Mouse (Mus musculus): ENCODE data around the gene Nppb. TPM values are rescaled to one million over a fixed set of nuclear protein-coding genes. Genes with fewer than 3 reads are reported as not detected.

Gene Nppb
- total and polyA plus RNA-seq, 3 experiments: not detected

DNA sequence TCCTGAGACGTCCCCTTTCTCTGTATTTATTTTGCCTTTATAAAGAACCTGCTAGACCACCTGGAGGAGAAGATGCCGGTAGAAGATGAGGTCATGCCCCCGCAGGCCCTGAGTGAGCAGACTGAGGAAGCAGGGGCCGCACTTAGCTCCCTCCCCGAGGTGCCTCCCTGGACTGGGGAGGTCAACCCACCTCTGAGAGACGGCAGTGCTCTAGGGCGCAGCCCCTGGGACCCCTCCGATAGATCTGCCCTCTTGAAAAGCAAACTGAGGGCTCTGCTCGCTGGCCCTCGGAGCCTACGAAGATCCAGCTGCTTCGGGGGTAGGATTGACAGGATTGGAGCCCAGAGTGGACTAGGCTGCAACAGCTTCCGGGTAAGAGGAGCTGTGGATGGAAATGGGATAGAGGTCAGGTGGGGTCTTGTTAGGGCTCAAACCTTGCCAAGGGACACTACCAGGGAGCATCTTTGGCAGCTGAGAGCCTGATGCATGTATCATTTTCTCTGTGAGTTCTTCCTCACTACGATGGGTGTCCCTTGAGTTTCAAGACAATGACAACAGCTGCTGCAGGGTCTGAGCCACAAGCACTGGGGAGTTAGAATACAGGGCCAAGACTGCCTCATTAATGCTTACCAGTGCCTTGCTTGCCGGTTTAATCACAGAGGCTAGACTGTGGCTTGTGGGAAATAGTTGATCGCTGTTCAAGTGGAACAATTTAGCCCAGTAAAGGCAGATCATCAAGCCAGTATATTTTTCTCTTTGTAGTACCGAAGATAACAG is 15.6 kb downstream of the Nppb start:
- Histone ChIP-seq H3K27ac (ENCODE audit: control insufficient read depth, low read depth, low read length) (no peak overlapping the region), H3K36me3 (ENCODE audit: control insufficient read depth in 1 of 2, insufficient read depth in 2 of 2, low read length in 2 of 2) (no peaks in the 10 kb centered on the region)
- TF ChIP-seq POLR2AphosphoS5 (IDR thresholded peaks at IDR 0.05; ENCODE audit: borderline replicate concordance, low read depth, low read length) (no peak), CHD2 (IDR thresholded peaks at IDR 0.05; ENCODE audit: low read length) (no peak), USF1 (IDR thresholded peaks at IDR 0.05; ENCODE audit: low read depth, low read length) (no peak), MXI1 (IDR thresholded peaks at IDR 0.05; ENCODE audit: low read depth, low read length) (no peak), GATA1 (IDR thresholded peaks at IDR 0.05; ENCODE audit: low read depth, low read length) (no peak), SMC3 (IDR thresholded peaks at IDR 0.05; ENCODE audit: low read depth, low read length) (no peak)

DNA sequence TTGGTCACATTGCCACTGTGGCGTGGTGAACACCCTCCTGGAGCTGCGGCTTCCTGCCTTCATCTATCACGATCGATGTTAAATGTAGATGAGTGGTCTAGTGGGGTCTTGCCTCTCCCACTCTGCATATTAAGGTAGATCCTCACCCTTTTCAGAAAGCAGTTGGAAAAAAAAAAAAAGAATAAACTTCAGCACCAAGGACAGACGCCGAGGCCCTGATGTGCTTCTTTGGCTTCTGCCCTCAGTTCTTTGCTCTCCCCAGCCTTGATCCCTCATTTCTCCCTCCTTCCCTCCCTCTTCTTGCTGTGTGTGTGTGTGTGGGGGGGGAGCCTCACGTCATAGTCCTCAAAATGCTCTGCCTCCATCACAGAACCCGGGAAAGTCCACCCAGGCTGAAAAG is 16.3 kb downstream of the Nppb start:
- H3K4me3 ChIP-seq (ENCODE audit: control insufficient read depth in 1 of 2, insufficient read depth in 1 of 2, low read depth in 2 of 2, low read length in 2 of 2): no peak overlapping the region
- TF ChIP-seq TBP (IDR thresholded peaks at IDR 0.05; ENCODE audit: low read depth, low read length): no peak
- TF ChIP-seq MAX (IDR thresholded peaks at IDR 0.05; ENCODE audit: low read length): no peak
- 0 out of 2 replicates have a peak, but pooled peaks have one; percentile 15 for TF ChIP-seq SIN3A (IDR thresholded peaks at IDR 0.05; ENCODE audit: low read length)
- TF ChIP-seq E2F4 (IDR thresholded peaks at IDR 0.05; ENCODE audit: borderline replicate concordance, low read depth, low read length): no peak
- TF ChIP-seq ZNF384 (IDR thresholded peaks at IDR 0.05; ENCODE audit: low read depth, low read length): peak; percentile 57; the same call in 1 of the 2 replicates
- peak; percentile 41 for DNase-seq (ENCODE audit: low read depth, low spot score)
- no peaks in the 10 kb centered on the region for H3K27me3 ChIP-seq (ENCODE audit: control insufficient read depth in 1 of 2, insufficient read depth in 2 of 2, low read length in 2 of 2)
- H3K36me3 ChIP-seq (ENCODE audit: control insufficient read depth in 1 of 2, insufficient read depth in 2 of 2, low read length in 2 of 2): no peaks in the 10 kb centered on the region
- no peaks in the 10 kb centered on the region for H3K9me3 ChIP-seq (replicated peaks; ENCODE audit: insufficient read depth, low read length)
- no peaks in the 10 kb centered on the region for H3K79me2 ChIP-seq (ENCODE audit: control insufficient read depth, insufficient read depth, low read length, poor library complexity)
- no peak overlapping the region for H3K9ac ChIP-seq (ENCODE audit: control insufficient read depth, low read depth, low read length, poor library complexity, severe bottlenecking)
- no peak overlapping the region for H3K27ac ChIP-seq (ENCODE audit: control insufficient read depth, low read depth, low read length)
- no peaks in the 10 kb centered on the region for H3K4me1 ChIP-seq (ENCODE audit: control insufficient read depth in 1 of 2, insufficient read depth in 2 of 2, low read length in 2 of 2)

More for the DNA sequence above, 15.6 kb downstream of the Nppb start:
- Histone ChIP-seq H3K4me1 (ENCODE audit: control insufficient read depth in 1 of 2, insufficient read depth in 2 of 2, low read length in 2 of 2) (no peaks in the 10 kb centered on the region), H3K79me2 (ENCODE audit: control insufficient read depth, insufficient read depth, low read length, poor library complexity) (no peaks in the 10 kb centered on the region), H3K27me3 (ENCODE audit: control insufficient read depth in 1 of 2, insufficient read depth in 2 of 2, low read length in 2 of 2) (no peaks in the 10 kb centered on the region), H3K9ac (ENCODE audit: control insufficient read depth, low read depth, low read length, poor library complexity, severe bottlenecking) (no peak overlapping the region), H3K9me3 (replicated peaks; ENCODE audit: insufficient read depth, low read length) (no peaks in the 10 kb centered on the region), H3K4me3 (ENCODE audit: control insufficient read depth in 1 of 2, insufficient read depth in 1 of 2, low read depth in 2 of 2, low read length in 2 of 2) (no peak overlapping the region)
- no peak for DNase-seq (ENCODE audit: low read depth, low spot score)

DNA sequence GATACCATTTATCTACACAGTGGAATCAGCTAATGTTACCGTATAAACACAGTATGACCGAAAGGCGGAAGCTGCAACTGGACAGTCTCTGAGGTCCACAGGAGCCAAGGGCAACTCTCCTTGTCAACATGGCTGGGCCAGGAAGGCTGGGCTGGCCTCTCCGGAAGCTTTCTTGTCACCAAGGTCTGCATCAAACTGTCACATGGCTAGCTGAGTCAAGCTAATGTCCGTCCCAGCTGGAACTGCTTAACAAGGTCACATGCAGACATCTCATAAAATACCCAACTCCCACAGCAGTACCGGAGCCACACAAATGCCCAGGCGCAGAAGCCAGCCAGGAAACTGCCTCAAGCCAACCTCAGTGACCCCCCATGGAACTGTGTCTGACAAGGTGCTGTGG is 18.8 kb downstream of the Nppb start:
- Histone ChIP-seq H3K4me3 (ENCODE audit: control insufficient read depth in 1 of 2, insufficient read depth in 1 of 2, low read depth in 2 of 2, low read length in 2 of 2) (no peak overlapping the region), H3K9me3 (replicated peaks; ENCODE audit: insufficient read depth, low read length) (no peaks in the 10 kb centered on the region), H3K27ac (ENCODE audit: control insufficient read depth, low read depth, low read length) (no peak overlapping the region), H3K79me2 (ENCODE audit: control insufficient read depth, insufficient read depth, low read length, poor library complexity) (no peaks in the 10 kb centered on the region), H3K9ac (ENCODE audit: control insufficient read depth, low read depth, low read length, poor library complexity, severe bottlenecking) (no peak overlapping the region), H3K4me1 (ENCODE audit: control insufficient read depth in 1 of 2, insufficient read depth in 2 of 2, low read length in 2 of 2) (no peaks in the 10 kb centered on the region), H3K36me3 (ENCODE audit: control insufficient read depth in 1 of 2, insufficient read depth in 2 of 2, low read length in 2 of 2) (no peaks in the 10 kb centered on the region), H3K27me3 (ENCODE audit: control insufficient read depth in 1 of 2, insufficient read depth in 2 of 2, low read length in 2 of 2) (no peaks in the 10 kb centered on the region)
- TF ChIP-seq HCFC1 (IDR thresholded peaks at IDR 0.05; ENCODE audit: low read depth, low read length) (no peak), POLR2AphosphoS2 (IDR thresholded peaks at IDR 0.05; ENCODE audit: low read length) (no peak), MYB (IDR thresholded peaks at IDR 0.05; ENCODE audit: low read depth, low read length) (no peak), GATA1 (IDR thresholded peaks at IDR 0.05; ENCODE audit: low read depth, low read length) (no peak), ZNF384 (IDR thresholded peaks at IDR 0.05; ENCODE audit: low read depth, low read length) (no peak), MYC (IDR thresholded peaks at IDR 0.05; ENCODE audit: low read depth, low read length) (no peak), POLR2AphosphoS5 (IDR thresholded peaks at IDR 0.05; ENCODE audit: borderline replicate concordance, low read depth, low read length) (no peak), EP300 (IDR thresholded peaks at IDR 0.05; ENCODE audit: low read depth in 1 of 2, low read length in 2 of 2) (no peak), POLR2A (IDR thresholded peaks at IDR 0.05; ENCODE audit: control insufficient read depth in 1 of 2, insufficient read depth in 1 of 2, low read depth in 1 of 2, low read length in 2 of 2, poor library complexity in 1 of 2) (no peak), TCF12 (IDR thresholded peaks at IDR 0.05; ENCODE audit: low read depth, low read length) (no peak), ETS1 (IDR thresholded peaks at IDR 0.05; ENCODE audit: low read depth, low read length) (no peak), ZMIZ1 (IDR thresholded peaks at IDR 0.05; ENCODE audit: low read depth, low read length) (no peak), ELF1 (IDR thresholded peaks at IDR 0.05; ENCODE audit: low read depth, low read length) (no peak), E2F4 (IDR thresholded peaks at IDR 0.05; ENCODE audit: borderline replicate concordance, low read depth, low read length) (no peak), JUND (IDR thresholded peaks at IDR 0.05; ENCODE audit: low read depth, low read length) (no peak), TAL1 (IDR thresholded peaks at IDR 0.05; ENCODE audit: low read length) (no peak)
- DNase-seq (ENCODE audit: low read depth, low spot score): no peak
